Mouse (Mus musculus): ENCODE measurements around the gene Slc44a4. TPM values are rescaled to one million over a fixed set of nuclear protein-coding genes. Genes with fewer than 3 reads are reported as not detected.
A peak's percentile ranks its signal among the peaks of the same experiment; 100 is the strongest.

Gene Slc44a4
- polyA plus RNA-seq, 1 experiment from 2014 or later, result 0.15 TPM

DNA sequence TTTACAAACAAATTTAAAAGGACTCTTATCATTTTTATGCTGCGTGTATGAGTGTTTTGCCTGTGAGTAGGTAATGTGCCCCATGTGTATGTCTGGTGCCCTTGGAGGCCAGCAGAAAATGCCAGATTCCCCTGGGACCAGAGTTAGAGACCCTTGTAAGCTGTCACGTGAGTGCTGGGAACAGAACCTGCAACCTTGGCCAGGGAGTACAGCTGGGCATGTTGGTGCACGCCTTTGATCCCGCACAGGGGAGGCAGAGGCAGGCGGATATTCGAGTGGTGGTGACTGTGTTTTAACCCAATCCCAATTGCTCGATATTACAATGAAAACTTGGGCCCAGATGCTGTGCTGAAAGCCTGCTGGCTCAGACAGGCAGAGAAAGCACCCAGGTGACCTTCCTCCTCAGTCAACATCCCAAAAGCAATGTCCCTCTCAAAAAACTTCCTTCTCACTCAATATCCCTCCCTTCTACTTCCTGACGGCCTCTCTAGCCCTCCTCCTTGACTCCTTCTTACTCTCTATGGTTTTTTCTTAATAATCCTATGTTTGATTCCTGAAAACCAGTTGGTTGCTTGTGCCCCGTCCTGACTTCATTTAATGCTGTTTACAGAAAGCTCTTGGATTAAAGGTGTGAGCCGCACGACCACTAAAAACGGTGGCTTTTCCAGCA lies 24.1 kb upstream of the Slc44a4 start:
- WGBS, result 79% methylated on average over 12 of the region's 12 CpGs
- H3K27me3 ChIP-seq (replicated peaks), result no peaks in the 10 kb centered on the region

DNA sequence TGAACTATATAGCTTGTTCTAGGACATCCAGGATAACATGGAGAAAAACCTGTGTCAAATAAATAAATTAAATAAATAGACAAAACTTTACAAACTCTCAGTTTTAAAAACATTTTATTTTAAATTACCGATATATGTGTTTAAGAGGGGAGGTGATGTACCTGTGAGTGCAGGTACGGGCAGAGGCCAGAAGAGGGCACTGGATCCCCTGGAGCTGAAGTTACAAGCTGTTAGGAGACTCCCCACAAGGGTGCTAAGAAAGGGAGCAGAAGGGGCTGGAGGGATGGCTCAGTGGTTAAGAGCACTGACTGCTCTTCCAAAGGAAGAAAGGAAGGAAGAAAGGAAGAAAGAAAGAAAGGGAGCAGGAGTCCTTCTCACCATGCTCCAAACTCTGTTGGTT lies 22.9 kb upstream of the Slc44a4 start:
- Histone ChIP-seq H3K4me2 (no peak overlapping the region), H3K9ac (no peak overlapping the region), H3K4me3 (no peak overlapping the region), H3K27me3 (replicated peaks) (no peaks in the 10 kb centered on the region), H3K9me3 (no peaks in the 10 kb centered on the region), H3K4me1 (peaks cover 22% of the 10 kb centered on the region), H3K27ac (replicated peaks) (no peak overlapping the region), H3K36me3 (peaks cover 7% of the 10 kb centered on the region)
- no peak for ATAC-seq (ENCODE audit: extremely low read depth, insufficient number of reproducible peaks, low FRiP score, low TSS enrichment)
- 85% methylated on average over 2 of the region's 2 CpGs for WGBS

More for the DNA sequence above, 24.1 kb upstream of the Slc44a4 start:
- Histone ChIP-seq H3K4me3 (no peak overlapping the region), H3K36me3 (no peaks in the 10 kb centered on the region), H3K4me1 (peaks cover 17% of the 10 kb centered on the region), H3K9ac (no peak overlapping the region), H3K27ac (replicated peaks) (no peak overlapping the region), H3K9me3 (no peaks in the 10 kb centered on the region), H3K4me2 (no peak overlapping the region)
- ATAC-seq (ENCODE audit: extremely low read depth, insufficient number of reproducible peaks, low FRiP score, low TSS enrichment), result no peak

DNA sequence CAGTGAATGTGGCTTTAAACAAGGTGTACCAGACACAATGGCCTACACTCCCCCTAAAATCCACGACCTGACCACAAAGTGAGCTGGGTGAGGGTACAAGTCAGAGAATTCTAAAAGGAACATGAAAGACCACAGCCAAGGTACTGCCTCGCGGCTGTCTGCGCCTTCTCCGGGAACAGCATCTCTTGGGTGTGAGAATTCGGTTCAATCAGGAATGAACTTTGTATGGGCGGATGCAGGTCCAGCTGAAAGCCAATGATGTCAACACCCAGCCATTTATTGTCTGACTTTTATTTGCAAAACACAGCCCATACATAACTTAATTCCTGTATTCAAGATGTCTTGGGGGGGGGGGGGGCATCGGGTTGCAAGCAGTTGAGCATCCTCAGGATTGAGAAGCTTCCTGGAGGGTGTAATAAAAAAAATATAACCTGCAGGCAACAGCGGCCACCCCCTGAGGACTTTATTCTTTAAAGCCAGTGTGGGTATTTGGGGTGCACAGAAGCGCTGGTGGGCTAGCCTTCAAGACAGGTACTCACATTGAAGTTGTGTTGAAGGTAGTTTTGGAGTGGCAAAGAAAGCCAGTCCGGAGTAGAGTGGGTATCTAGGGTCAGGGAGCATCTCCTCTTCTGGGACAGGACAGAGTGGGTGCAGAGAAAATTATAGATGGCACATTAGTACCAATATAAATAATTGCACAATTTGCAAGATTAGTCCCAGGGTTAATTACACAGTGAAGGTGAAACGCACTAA lies 21.0 kb upstream of the Slc44a4 start:
- Histone ChIP-seq H3K27me3 (replicated peaks) (no peaks in the 10 kb centered on the region), H3K9ac (peak overlapping the region; percentile 80), H3K4me1 (peaks cover 38% of the 10 kb centered on the region), H3K27ac (replicated peaks) (peak overlapping the region; percentile 88), H3K36me3 (peaks cover 9% of the 10 kb centered on the region), H3K4me2 (peak overlapping the region; percentile 93), H3K9me3 (no peaks in the 10 kb centered on the region), H3K4me3 (peak overlapping the region; percentile 93)
- 73% methylated on average over 12 of the region's 12 CpGs for WGBS
- ATAC-seq (ENCODE audit: extremely low read depth, insufficient number of reproducible peaks, low FRiP score, low TSS enrichment), result no peak

DNA sequence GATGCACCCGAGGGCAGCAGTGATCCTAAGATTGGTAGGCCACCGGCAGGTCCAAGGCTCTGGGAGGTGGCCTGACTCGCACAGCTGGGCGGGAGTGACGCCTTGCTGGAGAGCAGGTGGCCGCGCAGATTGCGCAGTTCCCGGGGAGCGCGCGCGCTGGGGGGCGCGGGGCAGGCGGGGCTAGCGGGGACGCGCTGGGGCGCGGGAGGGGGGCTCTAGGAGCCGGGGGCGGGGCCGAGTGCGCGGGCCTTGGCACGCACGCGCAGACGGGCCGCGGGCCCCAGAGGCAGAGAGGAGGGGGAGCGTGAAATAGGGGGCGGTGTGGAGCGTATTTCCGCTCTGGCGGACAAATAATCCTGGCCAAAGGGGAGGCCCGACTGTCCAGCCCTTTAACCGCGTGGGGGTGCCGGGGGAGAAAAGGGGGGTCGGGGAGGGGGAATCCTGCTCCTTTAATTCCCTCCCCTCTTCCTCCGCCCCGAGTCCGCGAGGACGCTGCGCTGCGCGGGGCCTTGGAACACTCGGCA lies 20.1 kb upstream of the Slc44a4 start:
- Histone ChIP-seq H3K9ac (peak overlapping the region; percentile 93), H3K4me1 (peaks cover 38% of the 10 kb centered on the region), H3K9me3 (no peaks in the 10 kb centered on the region), H3K27me3 (replicated peaks) (no peaks in the 10 kb centered on the region), H3K36me3 (peaks cover 9% of the 10 kb centered on the region), H3K4me2 (peak overlapping the region; percentile 93), H3K4me3 (peak overlapping the region; percentile 93), H3K27ac (replicated peaks) (peak overlapping the region; percentile 88)
- 1% methylated on average over 33 of the region's 51 CpGs for WGBS
- peak; percentile 81 for ATAC-seq (ENCODE audit: extremely low read depth, insufficient number of reproducible peaks, low FRiP score, low TSS enrichment)

DNA sequence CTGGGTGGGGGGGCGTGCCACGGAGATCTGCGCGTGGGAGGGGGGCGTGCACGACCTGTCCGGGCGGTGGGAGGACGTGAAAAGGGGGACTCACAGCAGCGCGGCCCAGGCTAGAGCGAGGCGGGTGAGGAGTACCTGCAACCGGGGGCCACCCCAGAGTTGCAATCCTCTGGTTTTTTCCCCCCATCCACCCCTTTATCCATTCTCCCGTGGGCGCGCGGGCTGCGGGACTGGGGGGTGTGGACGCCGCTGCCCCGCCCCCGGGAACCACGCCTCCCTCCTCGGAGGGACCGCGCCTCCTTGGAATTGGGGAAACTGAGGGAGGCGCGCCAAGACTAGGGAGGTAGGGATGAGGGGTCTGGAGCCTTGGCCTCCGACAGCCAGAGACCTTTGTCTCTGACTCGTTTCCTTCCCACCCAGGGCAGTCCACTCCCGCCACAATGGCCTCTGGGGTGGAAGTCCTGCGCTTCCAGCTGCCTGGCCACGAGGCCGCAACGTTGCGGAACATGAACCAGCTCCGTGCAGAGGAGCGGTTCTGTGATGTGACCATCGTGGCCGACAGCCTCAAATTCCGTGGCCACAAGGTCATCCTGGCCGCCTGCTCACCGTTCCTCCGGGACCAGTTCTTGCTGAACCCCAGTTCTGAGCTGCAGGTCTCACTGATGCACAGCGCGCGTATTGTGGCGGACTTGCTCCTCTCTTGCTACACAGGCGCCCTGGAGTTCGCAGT lies 19.3 kb upstream of the Slc44a4 start:
- Histone ChIP-seq H3K9me3 (no peaks in the 10 kb centered on the region), H3K4me2 (peak overlapping the region; percentile 93), H3K27ac (replicated peaks) (peak overlapping the region; percentile 88), H3K27me3 (replicated peaks) (no peaks in the 10 kb centered on the region), H3K4me1 (peaks cover 40% of the 10 kb centered on the region), H3K4me3 (peak overlapping the region; percentile 93), H3K36me3 (peaks cover 9% of the 10 kb centered on the region), H3K9ac (peak overlapping the region; percentile 93)
- 12% methylated on average over 42 of the region's 51 CpGs for WGBS
- no peak for ATAC-seq (ENCODE audit: extremely low read depth, insufficient number of reproducible peaks, low FRiP score, low TSS enrichment)

DNA sequence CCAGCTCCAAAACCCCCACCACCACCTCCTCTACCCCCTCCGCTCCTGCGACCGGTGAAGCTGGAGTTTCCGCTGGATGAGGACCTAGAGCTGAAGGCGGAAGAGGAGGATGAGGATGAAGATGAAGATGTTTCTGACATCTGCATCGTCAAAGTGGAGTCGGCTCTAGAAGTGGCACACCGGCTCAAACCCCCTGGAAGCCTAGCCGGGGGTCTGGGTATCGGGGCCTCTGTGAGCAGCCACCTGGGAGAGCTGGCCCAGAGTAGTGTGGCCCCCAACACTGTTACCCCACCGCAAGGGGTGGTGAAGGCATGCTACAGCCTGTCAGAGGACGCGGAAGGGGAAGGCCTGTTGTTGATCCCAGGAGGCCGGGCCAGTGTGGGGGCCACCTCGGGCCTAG lies 18.5 kb upstream of the Slc44a4 start:
- no peak for ATAC-seq (ENCODE audit: extremely low read depth, insufficient number of reproducible peaks, low FRiP score, low TSS enrichment)
- H3K36me3 ChIP-seq, result peaks cover 9% of the 10 kb centered on the region
- WGBS, result 94% methylated on average over 15 of the region's 15 CpGs
- peak overlapping the region; percentile 93 for H3K9ac ChIP-seq
- peak overlapping the region; percentile 93 for H3K4me3 ChIP-seq
- peaks cover 46% of the 10 kb centered on the region for H3K4me1 ChIP-seq
- peak overlapping the region; percentile 88; the same call in 1 of the 2 replicates for H3K27ac ChIP-seq (replicated peaks)
- H3K9me3 ChIP-seq, result no peaks in the 10 kb centered on the region
- H3K27me3 ChIP-seq (replicated peaks), result no peaks in the 10 kb centered on the region
- peak overlapping the region; percentile 93 for H3K4me2 ChIP-seq

DNA sequence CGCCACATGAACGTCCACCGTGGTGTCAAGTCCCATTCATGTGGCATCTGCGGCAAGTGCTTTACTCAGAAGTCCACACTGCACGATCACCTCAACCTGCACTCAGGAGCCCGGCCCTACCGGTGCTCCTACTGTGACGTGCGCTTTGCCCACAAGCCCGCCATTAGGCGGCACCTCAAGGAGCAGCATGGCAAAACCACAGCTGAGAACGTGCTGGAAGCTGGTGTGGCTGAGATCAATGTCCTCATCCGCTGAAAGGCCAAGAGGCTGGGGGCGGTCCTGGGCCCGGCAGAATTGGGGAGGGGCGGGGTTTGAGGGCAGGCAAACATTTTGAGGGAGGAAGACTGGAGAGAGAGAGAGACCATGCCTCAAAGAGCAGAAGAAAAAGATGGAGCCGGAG lies 17.9 kb upstream of the Slc44a4 start:
- Histone ChIP-seq H3K4me2 (0 out of 2 replicates have a peak overlapping the region, but pooled peaks have one; percentile 2), H3K4me3 (0 out of 2 replicates have a peak overlapping the region, but pooled peaks have one; percentile 2), H3K9me3 (no peaks in the 10 kb centered on the region), H3K9ac (no peak overlapping the region), H3K36me3 (peaks cover 15% of the 10 kb centered on the region), H3K4me1 (peaks cover 46% of the 10 kb centered on the region), H3K27ac (replicated peaks) (no peak overlapping the region), H3K27me3 (replicated peaks) (no peaks in the 10 kb centered on the region)
- no peak for ATAC-seq (ENCODE audit: extremely low read depth, insufficient number of reproducible peaks, low FRiP score, low TSS enrichment)
- WGBS, result 85% methylated on average over 17 of the region's 17 CpGs

DNA sequence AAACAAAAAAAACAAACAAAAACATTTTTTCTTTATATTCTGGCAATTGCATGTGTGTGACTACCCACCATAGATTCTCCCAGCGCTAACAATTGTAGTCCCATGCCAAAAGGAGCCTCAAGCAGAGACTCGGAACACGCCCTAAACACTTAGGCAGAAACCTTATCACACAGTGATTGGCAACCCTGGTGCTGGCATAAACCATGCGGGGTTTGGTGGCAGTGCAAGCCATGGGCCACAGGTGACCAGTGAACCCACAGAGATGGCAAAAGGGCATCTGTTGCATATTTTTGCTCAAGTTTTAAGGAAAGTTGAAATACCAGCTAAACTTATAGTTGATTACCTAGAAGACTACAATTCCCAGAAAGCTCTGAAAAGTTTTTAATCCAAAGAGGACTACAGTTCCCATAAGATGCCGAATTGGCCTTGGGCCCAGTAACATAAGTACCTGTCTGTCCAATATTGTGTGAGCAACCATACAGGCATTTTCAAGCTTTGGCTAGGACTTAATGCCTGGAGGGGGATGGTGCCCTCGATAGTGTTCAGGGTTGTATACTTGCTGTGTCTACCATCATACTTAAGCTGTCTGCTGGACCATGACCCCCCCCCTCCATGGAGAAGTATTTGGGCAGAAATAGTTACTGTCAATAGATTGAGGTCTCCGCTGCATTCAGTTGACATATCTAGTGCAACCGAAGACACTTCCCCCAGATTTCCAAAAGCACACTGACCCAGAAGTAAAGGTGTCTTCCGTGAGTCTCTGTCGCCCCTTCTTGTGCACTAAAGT lies 16.7 kb upstream of the Slc44a4 start:
- Histone ChIP-seq H3K4me3 (peak overlapping the region; percentile 95), H3K4me1 (peaks cover 46% of the 10 kb centered on the region), H3K36me3 (peaks cover 27% of the 10 kb centered on the region), H3K27ac (replicated peaks) (peak overlapping the region; percentile 96), H3K9me3 (no peaks in the 10 kb centered on the region), H3K4me2 (peak overlapping the region; percentile 85), H3K9ac (peak overlapping the region; percentile 99), H3K27me3 (replicated peaks) (no peaks in the 10 kb centered on the region)
- ATAC-seq (ENCODE audit: extremely low read depth, insufficient number of reproducible peaks, low FRiP score, low TSS enrichment), result no peak
- 11% methylated on average over 10 of the region's 10 CpGs for WGBS

DNA sequence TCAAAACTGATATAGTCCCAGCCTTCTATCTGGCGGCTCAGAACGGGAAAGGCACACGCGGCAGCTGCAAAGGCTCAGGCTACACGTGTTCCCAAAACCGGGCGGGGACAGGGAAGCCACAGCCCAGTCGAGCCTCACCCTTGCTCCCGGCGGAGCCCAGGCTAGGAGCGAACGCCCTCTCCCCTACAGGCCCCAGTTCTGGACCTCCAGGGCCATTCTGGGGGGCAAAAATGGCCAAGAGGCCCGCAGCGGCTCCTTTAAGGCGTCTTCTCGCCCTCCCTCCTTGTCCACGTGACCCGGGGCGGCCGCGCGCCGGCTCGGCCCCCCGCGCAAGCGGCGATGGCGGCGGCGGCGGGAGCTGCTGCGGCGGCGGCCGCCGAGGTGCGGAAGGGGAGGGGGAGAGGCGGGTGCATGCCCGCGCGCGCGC lies 16.1 kb upstream of the Slc44a4 start, which contains the start of the genes C2 and Ehmt2:
Gene C2, minus strand, starts transcription at position 106 of the 427 bp plus-strand sequence.
Gene Ehmt2, plus strand, starts transcription at position 310 of the 427 bp plus-strand sequence.
- Histone ChIP-seq H3K36me3 (peaks cover 33% of the 10 kb centered on the region), H3K4me3 (peak within 1 kb of the TSS; percentile 95), H3K4me2 (peak within 1 kb of the TSS; percentile 85), H3K27ac (replicated peaks) (peak within 1 kb of the TSS; percentile 96), H3K27me3 (replicated peaks) (no peaks in the 10 kb centered on the region), H3K9me3 (no peaks in the 10 kb centered on the region), H3K4me1 (peaks cover 46% of the 10 kb centered on the region), H3K9ac (peak within 1 kb of the TSS; percentile 99)
- WGBS, result 0% methylated on average over 21 of the region's 44 CpGs
- ATAC-seq (ENCODE audit: extremely low read depth, insufficient number of reproducible peaks, low FRiP score, low TSS enrichment), result peak; percentile 16

DNA sequence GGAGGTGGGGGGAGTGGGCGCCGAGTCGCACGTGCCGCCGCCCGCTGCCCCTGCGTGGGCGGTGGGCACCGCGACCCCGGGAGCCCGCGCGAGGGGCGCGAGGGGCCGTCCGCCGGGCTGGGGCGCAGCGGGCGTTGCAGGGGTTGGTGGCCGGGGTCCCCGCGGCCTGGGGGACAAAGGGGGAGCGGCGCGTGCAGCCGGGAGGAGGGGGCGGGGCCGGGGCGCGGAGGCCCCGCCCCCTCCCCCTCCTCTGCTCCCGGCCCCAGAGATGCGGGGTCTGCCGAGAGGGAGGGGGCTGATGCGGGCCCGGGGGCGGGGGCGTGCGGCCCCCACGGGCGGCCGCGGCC lies 15.6 kb upstream of the Slc44a4 start:
- peak overlapping the region; percentile 99 for H3K9ac ChIP-seq
- H3K4me3 ChIP-seq, result peak overlapping the region; percentile 95
- ATAC-seq (ENCODE audit: extremely low read depth, insufficient number of reproducible peaks, low FRiP score, low TSS enrichment), result no peak
- H3K4me1 ChIP-seq, result peaks cover 42% of the 10 kb centered on the region
- H3K27ac ChIP-seq (replicated peaks), result peak overlapping the region; percentile 96
- H3K4me2 ChIP-seq, result peak overlapping the region; percentile 85
- H3K27me3 ChIP-seq (replicated peaks), result no peaks in the 10 kb centered on the region
- H3K9me3 ChIP-seq, result no peaks in the 10 kb centered on the region
- H3K36me3 ChIP-seq, result peaks cover 38% of the 10 kb centered on the region
- under 1% methylated on average over 20 of the region's 47 CpGs for WGBS

Data from heart, embryonic 13.5 days (tissue).